Mouse (Mus musculus) cortical plate, adult 2 months (tissue): Measurements from ENCODE around the gene Sf3a2. TPM values are rescaled to one million over a fixed set of nuclear protein-coding genes. Genes with fewer than 3 reads are reported as not detected.

Experiments used
- H3K27ac ChIP-seq: fragments of 200-500 bp; 2 replicates; pipeline ENCODE4 v1.5.1; 2012; ENCODE audit warnings: low read length, control low read depth, inconsistent platforms; ENCODE audit not compliant: insufficient read depth
- H3K4me1 ChIP-seq: fragments of 200-500 bp; 2 replicates; pipeline ENCODE4 v1.6.1; 2011; ENCODE audit warnings: low read length; ENCODE audit not compliant: control insufficient read depth, insufficient read depth
- H3K4me3 ChIP-seq: fragments of 200-500 bp; 2 replicates; pipeline ENCODE4 v1.5.1; 2011; ENCODE audit warnings: mild to moderate bottlenecking, low read length, control low read depth; ENCODE audit not compliant: insufficient read depth
- CTCF ChIP-seq: fragments of 200-500 bp; IDR thresholded peaks from 2 replicates; pipeline ENCODE4 v1.5.1; 2011; ENCODE audit warnings: mild to moderate bottlenecking, control low read depth, low read length; ENCODE audit not compliant: insufficient read depth; ENCODE audit errors: extremely low read depth
- POLR2A ChIP-seq: fragments of 200-500 bp; IDR thresholded peaks from 2 replicates; pipeline ENCODE4 v1.6.1; 2011; ENCODE audit warnings: mild to moderate bottlenecking, low read length, control low read depth; ENCODE audit not compliant: insufficient read depth; ENCODE audit errors: extremely low read depth
- polyA plus RNA-seq: library from polyadenylated mRNA; depleted of rRNA; stranded (reverse); fragments of >200 nt; gene quantifications from 2 replicates; pipeline ENCODE4 v1.2.3, GENCODE M21; 2012

Sf3a2 gene
- polyA plus RNA-seq, 1 experiment: 46.1 TPM

DNA sequence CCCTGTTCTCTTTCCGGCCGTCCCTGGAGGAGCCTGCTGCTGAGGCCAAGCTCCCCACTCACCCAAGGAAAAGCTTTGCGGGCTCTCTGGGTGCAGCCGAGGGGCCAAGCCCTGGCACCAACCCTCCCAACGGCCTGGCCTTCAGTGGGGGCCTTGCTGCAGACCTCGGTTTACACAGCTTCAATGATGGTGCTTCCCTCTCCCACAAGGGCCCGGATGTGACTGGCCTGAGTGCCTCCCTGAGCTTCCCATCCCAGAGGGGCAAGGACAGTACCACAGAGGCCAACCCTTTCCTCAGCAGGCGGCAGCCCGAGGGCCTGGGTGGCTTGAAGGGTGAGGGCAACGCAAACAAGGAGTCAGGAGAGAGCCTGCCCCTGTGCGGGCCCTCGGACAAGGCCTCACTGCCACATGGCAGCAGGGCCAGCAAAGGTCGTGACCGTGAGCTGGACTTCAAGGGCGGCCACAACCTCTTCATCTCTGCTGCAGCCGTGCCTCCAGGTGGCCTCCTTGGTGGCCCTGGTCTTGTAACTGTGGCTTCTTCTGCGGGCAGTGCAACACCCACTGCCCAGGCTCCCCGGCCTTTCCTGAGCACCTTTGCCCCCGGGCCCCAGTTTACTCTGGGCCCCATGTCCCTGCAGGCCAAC lies 7.1 kb upstream of the Sf3a2 start:
- no peak overlapping the region for H3K4me3 ChIP-seq
- TF ChIP-seq CTCF: no peak
- TF ChIP-seq POLR2A: no peak
- H3K4me1 ChIP-seq: no peaks in the 10 kb centered on the region
- no peak overlapping the region for H3K27ac ChIP-seq

- no peak for TF ChIP-seq CTCF
- no peak for TF ChIP-seq POLR2A
- peaks cover 2% of the 10 kb centered on the region; the same call in 1 of the 2 replicates for H3K4me1 ChIP-seq
- no peak overlapping the region for H3K4me3 ChIP-seq
- peak overlapping the region; percentile 64 for H3K27ac ChIP-seq
Measured at GRCm38 (mm10) chr10:80791476-80792174, 6.4 kb upstream of the Sf3a2 start.

- peak overlapping the region; percentile 64 for H3K27ac ChIP-seq
- no peak for TF ChIP-seq CTCF
- no peak for TF ChIP-seq POLR2A
- H3K4me1 ChIP-seq: peaks cover 7% of the 10 kb centered on the region; the same call in 1 of the 2 replicates
Measured at GRCm38 (mm10) chr10:80792175-80793032, 5.6 kb upstream of the Sf3a2 start.

DNA sequence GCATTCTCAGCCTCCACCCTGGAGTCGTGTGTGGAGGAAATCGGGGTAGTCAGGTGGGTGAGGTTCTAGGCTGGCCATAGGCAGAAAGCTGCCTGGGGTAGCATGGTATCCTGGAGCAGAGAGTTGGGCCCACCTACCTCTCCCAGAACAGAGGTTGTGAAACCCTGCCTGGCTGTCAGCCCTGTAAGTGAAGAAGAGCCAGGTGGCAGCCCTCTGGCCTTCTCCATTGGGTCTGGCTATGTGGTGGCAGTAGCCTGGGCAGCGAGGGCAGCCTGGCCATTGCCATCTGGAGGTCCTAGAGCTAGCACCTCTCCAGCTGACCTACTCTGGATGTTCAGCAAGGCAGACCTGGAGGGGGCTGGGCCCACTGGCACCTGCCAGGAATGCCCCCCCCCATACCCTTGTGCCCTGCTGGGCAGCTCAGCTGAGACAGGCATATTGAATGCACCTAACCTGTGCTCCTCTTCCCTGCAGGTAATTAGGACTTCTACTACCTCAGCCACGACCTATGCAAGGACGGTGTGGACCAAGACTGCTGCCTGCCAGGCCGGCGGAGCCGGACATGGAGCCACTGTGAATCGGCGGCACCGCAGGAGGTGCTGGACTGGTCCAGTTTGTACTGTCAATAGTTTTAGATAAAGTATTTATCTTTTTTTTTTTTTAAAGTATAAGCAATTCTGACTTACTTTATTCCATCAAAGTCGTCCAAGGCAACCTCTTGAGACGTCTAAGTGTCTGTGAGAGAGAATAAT lies 4.8 kb upstream of the Sf3a2 start:
- Histone ChIP-seq H3K4me1 (peaks cover 7% of the 10 kb centered on the region; the same call in 1 of the 2 replicates), H3K27ac (peak overlapping the region; percentile 64; the same call in 1 of the 2 replicates), H3K4me3 (no peak overlapping the region)
- TF ChIP-seq POLR2A (no peak), CTCF (no peak)

More at GRCm38 (mm10) chr10:80792175-80793032, 5.6 kb upstream of the Sf3a2 start:
- no peak overlapping the region for H3K4me3 ChIP-seq

DNA sequence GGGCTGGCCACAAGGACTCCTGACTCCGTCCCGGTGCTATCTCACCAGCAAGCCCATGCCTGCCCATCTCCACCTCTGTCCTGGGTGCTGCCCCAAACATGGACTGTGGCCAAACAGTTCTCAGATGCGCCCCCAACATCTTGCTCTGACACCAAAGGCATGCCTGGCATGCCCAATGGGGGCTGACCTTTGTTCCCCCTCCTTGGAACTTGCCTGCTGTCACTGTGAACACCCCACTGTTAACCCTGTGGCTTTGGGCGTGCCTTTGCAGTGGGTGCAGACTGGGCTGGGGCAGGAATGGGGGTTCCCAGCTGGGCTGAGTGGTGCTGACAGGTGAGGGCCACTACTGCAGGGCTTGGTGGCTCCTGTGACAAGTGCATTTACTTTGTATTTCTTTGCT lies 4.2 kb upstream of the Sf3a2 start:
- TF ChIP-seq POLR2A: no peak
- TF ChIP-seq CTCF: no peak
- peaks cover 7% of the 10 kb centered on the region; the same call in 1 of the 2 replicates for H3K4me1 ChIP-seq
- no peak overlapping the region for H3K4me3 ChIP-seq
- H3K27ac ChIP-seq: no peak overlapping the region

DNA sequence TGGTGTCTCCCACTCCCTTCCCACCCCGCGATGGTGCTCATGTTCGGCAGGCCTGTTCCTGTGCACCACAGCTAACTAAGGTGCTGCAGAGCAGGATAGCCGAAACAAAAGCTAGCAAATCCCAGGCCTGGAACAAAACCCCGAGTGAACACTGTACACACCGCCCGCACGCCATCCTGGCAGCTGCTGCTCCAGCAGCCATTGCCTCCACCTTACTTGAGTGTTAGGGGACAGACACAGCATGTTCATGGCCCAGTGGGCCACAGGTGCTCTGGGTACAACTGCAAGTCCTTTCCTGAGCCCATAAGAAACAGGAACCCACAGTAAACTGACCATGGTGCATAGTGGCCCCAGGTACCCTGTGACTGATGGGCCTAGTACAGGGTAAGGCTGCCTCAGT lies 3.2 kb upstream of the Sf3a2 start:
- no peak overlapping the region for H3K27ac ChIP-seq
- TF ChIP-seq CTCF (no peak), POLR2A (no peak)
- no peak overlapping the region for H3K4me3 ChIP-seq
- H3K4me1 ChIP-seq: peaks cover 9% of the 10 kb centered on the region; the same call in 1 of the 2 replicates

GRCm38 (mm10) chr10:80796307-80796848 lies 1.6 kb upstream of the Sf3a2 start:
- no peak overlapping the region for H3K27ac ChIP-seq
- H3K4me3 ChIP-seq: no peak overlapping the region; the same call in 1 of the 2 replicates
- peaks cover 9% of the 10 kb centered on the region; the same call in 1 of the 2 replicates for H3K4me1 ChIP-seq
- no peak for TF ChIP-seq CTCF
- no peak for TF ChIP-seq POLR2A

- Histone ChIP-seq H3K4me3 (peak overlapping the region; percentile 99), H3K4me1 (peaks cover 9% of the 10 kb centered on the region; the same call in 1 of the 2 replicates), H3K27ac (peak overlapping the region; percentile 95)
- TF ChIP-seq CTCF (no peak), POLR2A (no peak)
Measured at GRCm38 (mm10) chr10:80797186-80798149, 530 bp upstream of the Sf3a2 start.
